Mouse (Mus musculus): ENCODE measurements around the gene Lhx5. TPM values are rescaled to one million over a fixed set of nuclear protein-coding genes. Genes with fewer than 3 reads are reported as not detected.

Gene Lhx5
- polyA plus RNA-seq, 1 experiment from 2014 or later: not detected

GRCm38 (mm10) chr5:120409385-120410378, 21.8 kb upstream of the Lhx5 start:
- Histone ChIP-seq H3K36me3 (ENCODE audit: control insufficient read depth, insufficient read depth) (no peaks in the 10 kb centered on the region), H3K9ac (ENCODE audit: low read length) (no peak overlapping the region), H3K9me3 (replicated peaks; ENCODE audit: control insufficient read depth, low read length) (peaks cover 7% of the 10 kb centered on the region; the same call in 1 of the 2 replicates), H3K27me3 (ENCODE audit: control insufficient read depth, insufficient read depth, low read length) (peaks cover 44% of the 10 kb centered on the region), H3K27ac (ENCODE audit: low read length) (no peak overlapping the region), H3K4me1 (ENCODE audit: control insufficient read depth, insufficient read depth, low read length) (no peaks in the 10 kb centered on the region), H3K4me2 (ENCODE audit: low read depth, low read length) (no peak overlapping the region), H3K4me3 (ENCODE audit: low read length) (no peak overlapping the region)
- WGBS: 2% methylated on average over 41 of the region's 41 CpGs
- no peak for ATAC-seq (replicated peaks; ENCODE audit: extremely low read depth, insufficient read depth, low FRiP score)

GRCm38 (mm10) chr5:120413436-120413835, 18.1 kb upstream of the Lhx5 start:
- no peaks in the 10 kb centered on the region for H3K36me3 ChIP-seq (ENCODE audit: control insufficient read depth, insufficient read depth)
- H3K4me2 ChIP-seq (ENCODE audit: low read depth, low read length): no peak overlapping the region
- H3K27ac ChIP-seq (ENCODE audit: low read length): no peak overlapping the region
- ATAC-seq (replicated peaks; ENCODE audit: extremely low read depth, insufficient read depth, low FRiP score): no peak
- H3K4me1 ChIP-seq (ENCODE audit: control insufficient read depth, insufficient read depth, low read length): no peaks in the 10 kb centered on the region
- H3K9ac ChIP-seq (ENCODE audit: low read length): no peak overlapping the region
- H3K9me3 ChIP-seq (replicated peaks; ENCODE audit: control insufficient read depth, low read length): peaks cover 7% of the 10 kb centered on the region; the same call in 1 of the 2 replicates
- no peak overlapping the region for H3K4me3 ChIP-seq (ENCODE audit: low read length)
- H3K27me3 ChIP-seq (ENCODE audit: control insufficient read depth, insufficient read depth, low read length): peaks cover 48% of the 10 kb centered on the region
- WGBS: 70% methylated on average over 6 of the region's 6 CpGs

- Histone ChIP-seq H3K4me1 (ENCODE audit: control insufficient read depth, insufficient read depth, low read length) (no peaks in the 10 kb centered on the region), H3K9me3 (replicated peaks; ENCODE audit: control insufficient read depth, low read length) (no peaks in the 10 kb centered on the region), H3K9ac (ENCODE audit: low read length) (no peak overlapping the region), H3K27ac (ENCODE audit: low read length) (no peak overlapping the region), H3K4me3 (ENCODE audit: low read length) (no peak overlapping the region), H3K36me3 (ENCODE audit: control insufficient read depth, insufficient read depth) (no peaks in the 10 kb centered on the region), H3K27me3 (ENCODE audit: control insufficient read depth, insufficient read depth, low read length) (peaks cover 57% of the 10 kb centered on the region), H3K4me2 (ENCODE audit: low read depth, low read length) (no peak overlapping the region)
- ATAC-seq (replicated peaks; ENCODE audit: extremely low read depth, insufficient read depth, low FRiP score): no peak
- 68% methylated on average over 8 of the region's 8 CpGs for WGBS
Observed at GRCm38 (mm10) chr5:120420106-120420505, 11.4 kb upstream of the Lhx5 start.

GRCm38 (mm10) chr5:120424039-120424438, 7.5 kb upstream of the Lhx5 start:
- H3K4me1 ChIP-seq (ENCODE audit: control insufficient read depth, insufficient read depth, low read length): no peaks in the 10 kb centered on the region
- H3K9me3 ChIP-seq (replicated peaks; ENCODE audit: control insufficient read depth, low read length): no peaks in the 10 kb centered on the region
- H3K4me3 ChIP-seq (ENCODE audit: low read length): no peak overlapping the region
- WGBS: 1% methylated on average over 19 of the region's 19 CpGs
- peak; percentile 67; the same call in 1 of the 2 replicates for ATAC-seq (replicated peaks; ENCODE audit: extremely low read depth, insufficient read depth, low FRiP score)
- no peak overlapping the region for H3K4me2 ChIP-seq (ENCODE audit: low read depth, low read length)
- no peaks in the 10 kb centered on the region for H3K36me3 ChIP-seq (ENCODE audit: control insufficient read depth, insufficient read depth)
- H3K27me3 ChIP-seq (ENCODE audit: control insufficient read depth, insufficient read depth, low read length): peaks cover 83% of the 10 kb centered on the region
- no peak overlapping the region for H3K9ac ChIP-seq (ENCODE audit: low read length)
- H3K27ac ChIP-seq (ENCODE audit: low read length): no peak overlapping the region

- Histone ChIP-seq H3K27me3 (ENCODE audit: control insufficient read depth, insufficient read depth, low read length) (peaks cover 87% of the 10 kb centered on the region), H3K36me3 (ENCODE audit: control insufficient read depth, insufficient read depth) (no peaks in the 10 kb centered on the region), H3K4me1 (ENCODE audit: control insufficient read depth, insufficient read depth, low read length) (no peaks in the 10 kb centered on the region), H3K27ac (ENCODE audit: low read length) (no peak overlapping the region), H3K4me3 (ENCODE audit: low read length) (no peak overlapping the region), H3K4me2 (ENCODE audit: low read depth, low read length) (no peak overlapping the region), H3K9ac (ENCODE audit: low read length) (no peak overlapping the region), H3K9me3 (replicated peaks; ENCODE audit: control insufficient read depth, low read length) (no peaks in the 10 kb centered on the region)
- ATAC-seq (replicated peaks; ENCODE audit: extremely low read depth, insufficient read depth, low FRiP score): no peak
- WGBS: 2% methylated on average over 11 of the region's 11 CpGs
Observed at GRCm38 (mm10) chr5:120424657-120425056, 6.8 kb upstream of the Lhx5 start.

- WGBS: 0% methylated on average over 18 of the region's 20 CpGs
- no peaks in the 10 kb centered on the region for H3K36me3 ChIP-seq (ENCODE audit: control insufficient read depth, insufficient read depth)
Observed at GRCm38 (mm10) chr5:120425711-120426110, 5.8 kb upstream of the Lhx5 start.

GRCm38 (mm10) chr5:120426572-120426971, 4.9 kb upstream of the Lhx5 start:
- Histone ChIP-seq H3K27me3 (ENCODE audit: control insufficient read depth, insufficient read depth, low read length) (peaks cover 92% of the 10 kb centered on the region), H3K4me3 (ENCODE audit: low read length) (no peak overlapping the region), H3K9ac (ENCODE audit: low read length) (no peak overlapping the region), H3K36me3 (ENCODE audit: control insufficient read depth, insufficient read depth) (no peaks in the 10 kb centered on the region), H3K9me3 (replicated peaks; ENCODE audit: control insufficient read depth, low read length) (no peaks in the 10 kb centered on the region), H3K4me2 (ENCODE audit: low read depth, low read length) (no peak overlapping the region), H3K27ac (ENCODE audit: low read length) (no peak overlapping the region), H3K4me1 (ENCODE audit: control insufficient read depth, insufficient read depth, low read length) (no peaks in the 10 kb centered on the region)
- WGBS: 3% methylated on average over 10 of the region's 10 CpGs
- no peak for ATAC-seq (replicated peaks; ENCODE audit: extremely low read depth, insufficient read depth, low FRiP score)

More at GRCm38 (mm10) chr5:120425711-120426110, 5.8 kb upstream of the Lhx5 start:
- H3K27ac ChIP-seq (ENCODE audit: low read length): no peak overlapping the region
- no peak overlapping the region for H3K4me2 ChIP-seq (ENCODE audit: low read depth, low read length)
- no peaks in the 10 kb centered on the region for H3K4me1 ChIP-seq (ENCODE audit: control insufficient read depth, insufficient read depth, low read length)
- no peaks in the 10 kb centered on the region for H3K9me3 ChIP-seq (replicated peaks; ENCODE audit: control insufficient read depth, low read length)
- H3K9ac ChIP-seq (ENCODE audit: low read length): no peak overlapping the region
- ATAC-seq (replicated peaks; ENCODE audit: extremely low read depth, insufficient read depth, low FRiP score): no peak
- H3K27me3 ChIP-seq (ENCODE audit: control insufficient read depth, insufficient read depth, low read length): peaks cover 86% of the 10 kb centered on the region
- no peak overlapping the region for H3K4me3 ChIP-seq (ENCODE audit: low read length)

- H3K9ac ChIP-seq (ENCODE audit: low read length): no peak overlapping the region
- H3K36me3 ChIP-seq (ENCODE audit: control insufficient read depth, insufficient read depth): no peaks in the 10 kb centered on the region
- H3K27me3 ChIP-seq (ENCODE audit: control insufficient read depth, insufficient read depth, low read length): peaks cover 92% of the 10 kb centered on the region
- WGBS: 1% methylated on average over 33 of the region's 33 CpGs
- H3K9me3 ChIP-seq (replicated peaks; ENCODE audit: control insufficient read depth, low read length): no peaks in the 10 kb centered on the region
- no peak for ATAC-seq (replicated peaks; ENCODE audit: extremely low read depth, insufficient read depth, low FRiP score)
- H3K4me2 ChIP-seq (ENCODE audit: low read depth, low read length): no peak overlapping the region
- no peaks in the 10 kb centered on the region for H3K4me1 ChIP-seq (ENCODE audit: control insufficient read depth, insufficient read depth, low read length)
- no peak overlapping the region for H3K4me3 ChIP-seq (ENCODE audit: low read length)
- H3K27ac ChIP-seq (ENCODE audit: low read length): no peak overlapping the region
Observed at GRCm38 (mm10) chr5:120427451-120427938, 4.0 kb upstream of the Lhx5 start.

GRCm38 (mm10) chr5:120428189-120428838, 3.2 kb upstream of the Lhx5 start:
- Histone ChIP-seq H3K4me1 (ENCODE audit: control insufficient read depth, insufficient read depth, low read length) (no peaks in the 10 kb centered on the region), H3K9me3 (replicated peaks; ENCODE audit: control insufficient read depth, low read length) (no peaks in the 10 kb centered on the region), H3K9ac (ENCODE audit: low read length) (no peak overlapping the region), H3K4me3 (ENCODE audit: low read length) (no peak overlapping the region), H3K4me2 (ENCODE audit: low read depth, low read length) (no peak overlapping the region), H3K36me3 (ENCODE audit: control insufficient read depth, insufficient read depth) (no peaks in the 10 kb centered on the region), H3K27ac (ENCODE audit: low read length) (no peak overlapping the region), H3K27me3 (ENCODE audit: control insufficient read depth, insufficient read depth, low read length) (peaks cover 92% of the 10 kb centered on the region)
- no peak for ATAC-seq (replicated peaks; ENCODE audit: extremely low read depth, insufficient read depth, low FRiP score)
- WGBS: 3% methylated on average over 21 of the region's 21 CpGs
